Mouse (Mus musculus) inflammation-experienced regulatory T-cells, adult 6 months (primary cell): ENCODE data around the gene Higd1a. TPM values are rescaled to one million over a fixed set of nuclear protein-coding genes. Genes with fewer than 3 reads are reported as not detected.

Source experiments
- ATAC-seq: one replicate; pipeline ENCODE4 v1.8.0; 2017
- polyA plus RNA-seq, 3 experiments: library from polyadenylated mRNA; unstranded; fragments of 100-300 nt; shearing (Covaris generic); gene quantifications; one replicate each; pipeline ENCODE4 v1.2.1; 2017

Gene Higd1a
- polyA plus RNA-seq, 3 experiments from 2014 or later: 108 to 167 (median 119) TPM

- no peak for ATAC-seq
Measured at GRCm38 (mm10) chr9:121838008-121838407, 20.2 kb downstream of the Higd1a start.

- no peak for ATAC-seq
Measured at GRCm38 (mm10) chr9:121833825-121834224, 24.3 kb downstream of the Higd1a start.

- ATAC-seq: no peak
Measured at GRCm38 (mm10) chr9:121830956-121831293, 27.2 kb downstream of the Higd1a start.

GRCm38 (mm10) chr9:121830243-121830955 lies 27.8 kb downstream of the Higd1a start:
- no peak for ATAC-seq

- ATAC-seq: no peak
Measured at GRCm38 (mm10) chr9:121829270-121829992, 28.7 kb downstream of the Higd1a start.

GRCm38 (mm10) chr9:121828314-121828713 lies 29.8 kb downstream of the Higd1a start:
- ATAC-seq: no peak

GRCm38 (mm10) chr9:121826356-121826755 lies 31.8 kb downstream of the Higd1a start:
- no peak for ATAC-seq

GRCm38 (mm10) chr9:121823991-121824390 lies 34.2 kb downstream of the Higd1a start:
- ATAC-seq: no peak

- no peak for ATAC-seq
Measured at GRCm38 (mm10) chr9:121823051-121823450, 35.1 kb downstream of the Higd1a start.

- no peak for ATAC-seq
Measured at GRCm38 (mm10) chr9:121822585-121822991, 35.6 kb downstream of the Higd1a start.

- no peak for ATAC-seq
Measured at GRCm38 (mm10) chr9:121820765-121821164, 37.4 kb downstream of the Higd1a start.

GRCm38 (mm10) chr9:121819771-121820471 lies 38.2 kb downstream of the Higd1a start:
- ATAC-seq: no peak

- no peak for ATAC-seq
Measured at GRCm38 (mm10) chr9:121819073-121819770, 38.9 kb downstream of the Higd1a start.

- no peak for ATAC-seq
Measured at GRCm38 (mm10) chr9:121815183-121815582, 43.0 kb downstream of the Higd1a start.

- ATAC-seq: no peak
Measured at GRCm38 (mm10) chr9:121810081-121810821, 47.9 kb downstream of the Higd1a start.

- ATAC-seq: no peak
Measured at GRCm38 (mm10) chr9:121808511-121808910, 49.7 kb downstream of the Higd1a start.

- no peak for ATAC-seq
Measured at GRCm38 (mm10) chr9:121807947-121808346, 50.2 kb downstream of the Higd1a start.

- ATAC-seq: no peak
Measured at GRCm38 (mm10) chr9:121807546-121807945, 50.6 kb downstream of the Higd1a start.

GRCm38 (mm10) chr9:121802747-121803146 lies 55.4 kb downstream of the Higd1a start:
- ATAC-seq: no peak

GRCm38 (mm10) chr9:121798887-121799520 lies 59.2 kb downstream of the Higd1a start:
- ATAC-seq: no peak
